Mouse (Mus musculus): ENCODE data around the gene Il19. TPM values are rescaled to one million over a fixed set of nuclear protein-coding genes. Genes with fewer than 3 reads are reported as not detected.

Gene Il19
- polyA plus RNA-seq, 1 experiment from 2014 or later = not detected

DNA sequence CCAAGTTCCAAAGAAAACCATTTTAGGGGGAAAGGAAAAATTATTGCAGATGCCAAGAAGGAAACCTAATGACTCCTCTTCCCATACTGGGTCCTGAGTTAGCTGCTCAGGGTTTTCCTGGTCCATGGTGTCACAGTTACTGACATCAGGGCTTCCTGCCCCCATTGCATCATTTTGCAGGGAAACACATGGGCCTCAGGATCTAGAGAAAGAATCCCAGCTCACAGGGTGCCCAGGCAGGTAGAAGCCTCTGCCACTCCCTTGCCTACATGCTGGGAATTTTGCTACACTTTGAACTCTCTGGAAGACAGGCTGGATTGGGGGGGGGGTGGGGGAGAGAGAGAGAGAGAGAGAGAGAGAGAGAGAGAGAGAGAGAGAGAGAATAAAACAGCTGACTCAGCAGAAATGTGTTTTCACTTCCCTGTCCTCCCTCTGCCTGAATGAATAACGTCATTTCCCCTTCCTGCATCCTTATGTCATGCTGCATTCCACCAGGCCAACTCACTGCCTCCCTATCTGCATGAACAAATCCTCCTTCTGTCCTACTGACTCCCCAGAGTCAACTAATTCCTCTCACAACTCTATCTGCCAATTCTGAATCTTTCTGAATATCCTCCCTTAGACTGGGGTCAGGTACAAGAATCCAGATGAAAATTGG is 21.5 kb downstream of the Il19 start:
- WGBS = 18% methylated on average over 1 of the region's 1 CpGs
- no peaks in the 10 kb centered on the region for H3K27me3 ChIP-seq
- H3K36me3 ChIP-seq = no peaks in the 10 kb centered on the region
- H3K9ac ChIP-seq (replicated peaks) = no peak overlapping the region
- H3K4me1 ChIP-seq = no peaks in the 10 kb centered on the region
- no peak overlapping the region for H3K4me3 ChIP-seq
- H3K27ac ChIP-seq (replicated peaks) = no peak overlapping the region
- H3K9me3 ChIP-seq = no peaks in the 10 kb centered on the region
- ATAC-seq (ENCODE audit: low FRiP score, low read depth) = no peak
- no peak overlapping the region for H3K4me2 ChIP-seq (replicated peaks)

DNA sequence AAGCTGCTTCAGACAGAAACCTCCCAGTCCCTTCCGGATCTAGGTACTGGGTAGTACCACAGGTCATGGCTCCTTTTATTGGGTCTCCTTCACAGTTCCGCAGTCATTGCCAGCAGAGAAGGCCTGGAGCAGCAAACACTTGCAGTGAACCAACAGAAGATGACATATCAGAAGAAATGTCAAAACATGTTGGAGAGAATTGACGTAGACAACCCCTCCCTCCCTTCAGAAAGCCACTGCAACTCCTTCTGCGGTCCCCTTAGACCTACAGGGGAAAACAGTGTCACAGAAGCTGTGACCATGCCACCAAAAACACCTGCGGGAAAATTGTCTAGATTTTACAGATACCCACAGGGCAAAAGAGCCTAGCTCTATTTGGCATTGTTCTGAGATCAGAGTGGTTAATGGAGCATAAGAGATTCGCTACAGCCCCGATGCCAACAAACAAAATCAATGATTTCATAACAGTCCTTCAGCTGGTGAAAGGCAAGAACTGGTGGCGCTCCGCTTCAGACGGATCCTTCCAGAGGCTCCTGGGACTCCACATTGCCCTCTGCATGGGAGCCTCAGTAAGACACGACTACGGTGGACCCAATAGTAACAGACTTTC is 28.4 kb downstream of the Il19 start, which contains the start of gene Il20:
Gene Il20, minus strand, starts transcription at position 51 of the 610 bp plus-strand sequence.
- Histone ChIP-seq H3K9me3 (no peaks in the 10 kb centered on the region), H3K4me1 (no peaks in the 10 kb centered on the region), H3K27me3 (no peaks in the 10 kb centered on the region), H3K9ac (replicated peaks) (no peak within 1 kb of the TSS), H3K4me2 (replicated peaks) (no peak within 1 kb of the TSS), H3K36me3 (no peaks in the 10 kb centered on the region), H3K27ac (replicated peaks) (no peak within 1 kb of the TSS), H3K4me3 (no peak within 1 kb of the TSS)
- 85% methylated on average over 12 of the region's 12 CpGs for WGBS
- ATAC-seq (ENCODE audit: low FRiP score, low read depth) = no peak

DNA sequence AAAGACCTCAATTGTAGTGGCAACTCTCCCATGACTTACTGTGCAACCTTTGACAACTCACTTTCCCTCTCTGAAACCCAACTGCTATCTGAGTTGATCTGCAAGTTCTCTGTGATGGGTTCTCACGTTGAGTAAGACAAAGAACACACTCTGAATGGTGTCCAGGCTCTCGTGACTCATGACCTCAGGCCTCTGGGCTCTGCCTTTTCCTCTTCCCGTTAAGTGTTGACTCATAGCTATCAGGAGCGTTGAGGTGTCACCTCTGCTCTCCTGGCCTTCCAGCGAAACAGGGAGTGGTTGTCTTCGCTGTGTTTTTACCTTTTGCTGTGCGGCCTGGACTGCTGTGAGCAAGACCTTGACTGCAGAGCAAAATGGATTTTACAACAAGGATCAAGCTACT is 37.4 kb downstream of the Il19 start:
- H3K4me1 ChIP-seq = no peaks in the 10 kb centered on the region
- ATAC-seq (ENCODE audit: low FRiP score, low read depth) = no peak
- H3K27me3 ChIP-seq = no peaks in the 10 kb centered on the region
- no peaks in the 10 kb centered on the region for H3K9me3 ChIP-seq
- H3K27ac ChIP-seq (replicated peaks) = no peak overlapping the region
- H3K36me3 ChIP-seq = no peaks in the 10 kb centered on the region
- H3K4me3 ChIP-seq = no peak overlapping the region
- H3K9ac ChIP-seq (replicated peaks) = no peak overlapping the region
- no peak overlapping the region for H3K4me2 ChIP-seq (replicated peaks)
- WGBS = 85% methylated on average over 7 of the region's 7 CpGs

DNA sequence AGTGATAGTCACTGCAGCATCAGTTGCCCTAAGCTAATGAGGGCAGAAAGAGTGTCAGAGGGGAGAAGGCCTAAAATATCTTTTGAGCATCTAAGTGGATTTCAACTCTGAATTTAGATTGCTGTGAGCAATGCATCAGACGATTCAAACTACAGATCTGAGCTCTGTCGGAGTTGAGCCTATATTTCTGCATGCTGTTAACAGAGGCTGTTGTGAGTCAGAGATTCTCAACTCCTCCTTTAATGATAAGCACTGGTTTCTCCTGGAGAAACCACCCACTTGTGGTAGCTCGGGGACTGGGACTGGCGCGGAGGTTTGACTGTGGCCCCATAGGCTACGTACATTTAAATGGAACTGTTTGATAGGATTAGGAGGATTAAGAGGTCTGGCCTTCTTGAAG is 45.4 kb downstream of the Il19 start:
- Histone ChIP-seq H3K4me3 (no peak overlapping the region), H3K9me3 (no peaks in the 10 kb centered on the region), H3K4me1 (no peaks in the 10 kb centered on the region), H3K36me3 (no peaks in the 10 kb centered on the region), H3K9ac (replicated peaks) (no peak overlapping the region), H3K27ac (replicated peaks) (no peak overlapping the region), H3K4me2 (replicated peaks) (no peak overlapping the region), H3K27me3 (peaks cover 5% of the 10 kb centered on the region; the same call in 1 of the 2 replicates)
- WGBS = 17% methylated on average over 6 of the region's 6 CpGs
- ATAC-seq (ENCODE audit: low FRiP score, low read depth) = no peak

DNA sequence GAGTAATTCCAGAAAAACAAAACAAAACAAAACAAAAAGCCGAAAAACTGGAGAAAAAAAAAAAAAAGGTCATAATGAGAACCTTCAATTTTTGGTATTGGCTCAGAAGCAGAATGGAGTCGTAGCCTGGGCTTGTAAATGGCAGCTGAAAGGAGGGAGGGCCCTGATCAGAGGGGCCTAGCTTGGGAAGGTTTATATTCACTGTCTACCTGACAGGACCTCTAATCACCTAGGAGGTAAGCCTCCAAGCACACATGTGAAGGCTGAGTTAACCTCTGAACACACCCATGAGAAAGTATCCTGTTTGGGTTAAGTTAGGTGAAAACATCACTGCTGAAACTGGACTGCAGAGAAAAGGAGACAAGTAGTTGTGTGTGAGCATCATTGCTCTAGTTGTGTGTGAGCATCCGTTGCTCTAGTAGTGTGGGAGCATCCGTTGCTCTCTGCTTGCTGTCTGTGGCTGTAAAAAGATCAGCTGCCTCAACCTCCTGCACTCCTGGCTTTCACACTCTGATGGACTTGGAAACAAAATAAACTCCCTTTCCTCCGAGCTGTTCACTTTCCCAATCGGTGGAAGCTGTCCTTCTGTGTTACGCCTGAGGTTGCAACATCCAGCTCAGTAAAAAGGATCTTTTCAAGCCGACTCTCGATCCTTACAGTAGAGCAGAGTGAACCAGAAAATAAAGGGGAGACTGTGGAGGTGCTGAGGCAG is 46.4 kb downstream of the Il19 start:
- Histone ChIP-seq H3K9me3 (no peaks in the 10 kb centered on the region), H3K36me3 (no peaks in the 10 kb centered on the region), H3K27ac (replicated peaks) (no peak overlapping the region), H3K4me3 (no peak overlapping the region), H3K4me1 (no peaks in the 10 kb centered on the region), H3K4me2 (replicated peaks) (no peak overlapping the region), H3K27me3 (peaks cover 5% of the 10 kb centered on the region; the same call in 1 of the 2 replicates), H3K9ac (replicated peaks) (no peak overlapping the region)
- no peak for ATAC-seq (ENCODE audit: low FRiP score, low read depth)
- 64% methylated on average over 9 of the region's 9 CpGs for WGBS

DNA sequence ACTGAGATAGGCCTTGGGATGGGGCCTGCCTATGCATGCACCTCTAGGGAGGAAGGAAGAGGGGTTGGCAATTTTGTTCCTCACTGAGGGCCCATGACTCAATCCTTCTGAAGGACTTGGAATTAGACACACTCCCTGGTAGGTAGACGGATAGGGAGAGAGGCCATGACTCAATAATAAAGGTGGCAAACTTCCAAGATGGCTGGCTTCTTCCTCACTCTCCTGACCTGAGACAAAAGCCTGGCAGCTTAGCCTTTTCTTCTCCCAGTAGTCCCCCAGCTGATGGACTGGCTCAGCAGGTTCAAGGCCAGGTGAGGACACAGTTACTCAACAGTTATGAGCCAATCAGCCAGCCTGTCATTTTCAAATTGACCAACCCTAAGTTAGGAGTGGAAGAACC is 47.5 kb downstream of the Il19 start:
- Histone ChIP-seq H3K9me3 (no peaks in the 10 kb centered on the region), H3K4me2 (replicated peaks) (no peak overlapping the region), H3K27me3 (peaks cover 5% of the 10 kb centered on the region; the same call in 1 of the 2 replicates), H3K9ac (replicated peaks) (no peak overlapping the region), H3K36me3 (no peaks in the 10 kb centered on the region), H3K4me3 (no peak overlapping the region), H3K4me1 (no peaks in the 10 kb centered on the region), H3K27ac (replicated peaks) (no peak overlapping the region)
- no peak for ATAC-seq (ENCODE audit: low FRiP score, low read depth)
- WGBS = 79% methylated on average over 1 of the region's 1 CpGs

DNA sequence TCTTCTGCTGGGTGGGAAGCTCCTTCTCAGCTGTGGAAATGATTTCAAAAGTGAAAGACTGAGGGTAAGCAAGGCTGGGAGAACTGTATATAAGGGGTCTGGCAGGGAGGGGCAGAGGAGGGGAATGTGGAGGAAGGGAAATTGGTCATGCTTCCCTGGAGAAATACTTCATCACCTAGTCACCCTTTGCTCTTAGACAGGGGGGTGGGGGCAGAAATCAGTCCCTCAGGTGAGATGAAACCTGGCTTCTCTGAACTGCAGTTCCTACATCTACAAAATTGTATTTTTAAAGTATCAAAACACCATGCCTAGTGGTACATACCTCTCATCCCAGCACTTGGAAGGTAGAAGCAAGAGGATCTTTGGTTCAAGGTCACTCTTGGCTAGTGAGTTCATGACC is 52.6 kb downstream of the Il19 start, which contains the start of gene Il24:
Gene Il24, minus strand, starts transcription at position 101 of the 400 bp plus-strand sequence.
- Histone ChIP-seq H3K27ac (replicated peaks) (no peak within 1 kb of the TSS), H3K4me2 (replicated peaks) (no peak within 1 kb of the TSS), H3K4me1 (no peaks in the 10 kb centered on the region), H3K27me3 (no peaks in the 10 kb centered on the region), H3K9me3 (no peaks in the 10 kb centered on the region), H3K9ac (replicated peaks) (no peak within 1 kb of the TSS), H3K4me3 (no peak within 1 kb of the TSS), H3K36me3 (no peaks in the 10 kb centered on the region)
- no peak for ATAC-seq (ENCODE audit: low FRiP score, low read depth)

DNA sequence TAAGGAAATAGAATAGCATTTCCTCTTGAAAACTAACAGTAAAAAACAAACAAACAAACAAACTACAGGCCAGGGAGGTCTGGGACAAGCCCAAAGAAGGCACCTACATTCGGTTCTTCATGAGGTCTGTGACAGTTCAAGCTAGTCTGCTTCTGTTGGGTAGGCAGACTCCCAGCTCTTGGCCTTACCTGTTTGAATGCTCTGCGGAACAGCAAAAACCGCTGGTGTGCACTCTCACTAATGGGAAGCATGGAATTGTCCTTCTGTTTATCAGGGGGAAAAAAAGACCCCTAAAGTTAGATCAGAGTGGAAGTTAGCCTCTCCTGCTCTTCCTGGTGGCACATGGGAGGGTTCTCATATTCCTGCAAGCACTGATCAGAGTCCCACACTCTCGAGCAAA is 56.8 kb downstream of the Il19 start:
- Histone ChIP-seq H3K4me1 (0 out of 2 replicates have a peak, but pooled peaks cover 2% of the 10 kb centered on the region), H3K4me2 (replicated peaks) (no peak overlapping the region), H3K36me3 (no peaks in the 10 kb centered on the region), H3K9me3 (no peaks in the 10 kb centered on the region), H3K4me3 (no peak overlapping the region), H3K27ac (replicated peaks) (no peak overlapping the region), H3K27me3 (peaks cover 12% of the 10 kb centered on the region), H3K9ac (replicated peaks) (no peak overlapping the region)
- no peak for ATAC-seq (ENCODE audit: low FRiP score, low read depth)
- 86% methylated on average over 4 of the region's 4 CpGs for WGBS

Other genes with a start within 250 kb of the Il19 start
- gene Gm29427, start 224.3 kb downstream of the Il19 start, polyA plus RNA-seq (2016; fragmentation: Nextera tagmentation; extraction: Ambion mirVana) = not detected in 2 replicates
- gene Yod1, start 222.8 kb downstream of the Il19 start, polyA plus RNA-seq (2016; fragmentation: Nextera tagmentation; extraction: Ambion mirVana) = 22.2 and 22.4 TPM in 2 replicates
- gene Pfkfb2, start 210.9 kb downstream of the Il19 start, polyA plus RNA-seq (2016; fragmentation: Nextera tagmentation; extraction: Ambion mirVana) = 15.6 and 16.1 TPM in 2 replicates
- gene AA986860, start 208.1 kb downstream of the Il19 start, polyA plus RNA-seq (2016; fragmentation: Nextera tagmentation; extraction: Ambion mirVana) = 0.54 and 0.56 TPM in 2 replicates
- not detected in 2 replicates for gene Fcamr, start 139.2 kb downstream of the Il19 start, polyA plus RNA-seq (2016; fragmentation: Nextera tagmentation; extraction: Ambion mirVana)
- not detected in 2 replicates for gene Pigr, start 113.4 kb downstream of the Il19 start, polyA plus RNA-seq (2016; fragmentation: Nextera tagmentation; extraction: Ambion mirVana)
- 0.48 TPM in 1 of 2 replicates, not detected in the other for gene Fcmr, start 74.4 kb downstream of the Il19 start, polyA plus RNA-seq (2016; fragmentation: Nextera tagmentation; extraction: Ambion mirVana)
- gene Il24, start 52.7 kb downstream of the Il19 start, polyA plus RNA-seq (2016; fragmentation: Nextera tagmentation; extraction: Ambion mirVana) = not detected in 2 replicates
- gene Il20, start 28.7 kb downstream of the Il19 start, polyA plus RNA-seq (2016; fragmentation: Nextera tagmentation; extraction: Ambion mirVana) = not detected in 2 replicates
- not detected in 2 replicates for gene Il10, start 79.7 kb upstream of the Il19 start, polyA plus RNA-seq (2016; fragmentation: Nextera tagmentation; extraction: Ambion mirVana)
- gene Mapkapk2, start 157.7 kb upstream of the Il19 start, polyA plus RNA-seq (2016; fragmentation: Nextera tagmentation; extraction: Ambion mirVana) = 69.5 and 76.4 TPM in 2 replicates
- 18.7 and 21.5 TPM in 2 replicates for gene Dyrk3, start 198.2 kb upstream of the Il19 start, polyA plus RNA-seq (2016; fragmentation: Nextera tagmentation; extraction: Ambion mirVana)
- 50.9 and 54.4 TPM in 2 replicates for gene Eif2d, start 213.1 kb upstream of the Il19 start, polyA plus RNA-seq (2016; fragmentation: Nextera tagmentation; extraction: Ambion mirVana)

Measured in midbrain, embryonic 12.5 days (tissue).